In genomic region chr7:28587644-28588043, GRCm38 (mm10) we compare ENCODE assay signal across 13 mouse cellular contexts. TPM values are rescaled to one million over a fixed set of nuclear protein-coding genes. Genes with fewer than 3 reads are reported as not detected.
DNase-seq lines count a peak whose midpoint lies in the region; ATAC-seq and TF ChIP-seq lines count a peak whose summit lies in the region.
"Had no signal": no experiment of that assay in that cellular context is flagged by ENCODE, and none has a peak within 500 bp of the region (broad histone marks: within the 10 kb centered on the region; RNA-seq: fewer than 3 reads in every experiment).

No protein-coding gene starts in this region.

- H3K4me1 ChIP-seq in forebrain, embryonic 11.5 days (replicated peaks; ENCODE audit: control insufficient read depth, insufficient read depth, low read length): 0 out of 2 replicates have a peak, but pooled peaks cover 5% of the 10 kb centered on the region
- peaks cover 32% of the 10 kb centered on the region for H3K4me1 ChIP-seq in forebrain, embryonic 13.5 days
- H3K4me1 ChIP-seq in lung, embryonic 14.5 days (ENCODE audit: insufficient read depth): peaks cover 38% of the 10 kb centered on the region
- H3K4me1 ChIP-seq in kidney, embryonic 16.5 days (ENCODE audit: insufficient read depth, low read length): peaks cover 79% of the 10 kb centered on the region
- H3K4me1 ChIP-seq in stomach, embryonic 15.5 days: peaks cover 67% of the 10 kb centered on the region
- peaks cover 7% of the 10 kb centered on the region for H3K4me1 ChIP-seq in cerebellum, adult 2 months (ENCODE audit: control insufficient read depth, insufficient read depth, low read length)

- H3K9me3 ChIP-seq in forebrain, embryonic 11.5 days (ENCODE audit: control insufficient read depth, low read length): no peaks in the 10 kb centered on the region
- no peaks in the 10 kb centered on the region for H3K9me3 ChIP-seq in forebrain, embryonic 13.5 days (replicated peaks)
- H3K9me3 ChIP-seq in lung, embryonic 14.5 days (ENCODE audit: low read depth, low read length): no peaks in the 10 kb centered on the region
- H3K9me3 ChIP-seq in kidney, embryonic 16.5 days (ENCODE audit: low read length): no peaks in the 10 kb centered on the region
- no peaks in the 10 kb centered on the region for H3K9me3 ChIP-seq in stomach, embryonic 15.5 days
- H3K9me3 ChIP-seq: hindbrain, embryonic 15.5 days; liver, embryonic 15.5 days had no signal

- H3K27ac ChIP-seq in forebrain, embryonic 11.5 days (ENCODE audit: low read depth, low read length): no peak overlapping the region
- H3K27ac ChIP-seq in forebrain, embryonic 13.5 days: no peak overlapping the region
- peak overlapping the region; percentile 71 for H3K27ac ChIP-seq in lung, embryonic 14.5 days (ENCODE audit: low read depth)
- peak overlapping the region; percentile 79 for H3K27ac ChIP-seq in kidney, embryonic 16.5 days (ENCODE audit: low read length)
- H3K27ac ChIP-seq in stomach, embryonic 15.5 days: 0 out of 2 replicates have a peak overlapping the region, but pooled peaks have one; percentile 16
- no peak overlapping the region for H3K27ac ChIP-seq in cerebellum, adult 2 months (ENCODE audit: insufficient read depth, low read length)
- H3K27ac ChIP-seq: hindbrain, embryonic 15.5 days; liver, embryonic 15.5 days had no signal

- TF ChIP-seq CTCF in lung, embryonic 14.5 days (IDR thresholded peaks at IDR 0.05; ENCODE audit: low read depth): no peak
- TF ChIP-seq CTCF in cerebellum, adult 2 months (IDR thresholded peaks at IDR 0.05; ENCODE audit: borderline replicate concordance, insufficient read depth, low read depth, low read length): no peak

- no peak overlapping the region for H3K4me2 ChIP-seq in forebrain, embryonic 11.5 days (ENCODE audit: low read depth, low read length, severe bottlenecking)
- H3K4me2 ChIP-seq in forebrain, embryonic 13.5 days: no peak overlapping the region
- H3K4me2 ChIP-seq in lung, embryonic 14.5 days: no peak overlapping the region
- no peak overlapping the region for H3K4me2 ChIP-seq in kidney, embryonic 16.5 days (replicated peaks; ENCODE audit: low read depth, low read length)
- H3K4me2 ChIP-seq in stomach, embryonic 15.5 days: no peak overlapping the region
- H3K4me2 ChIP-seq: hindbrain, embryonic 15.5 days; liver, embryonic 15.5 days had no signal

- H3K4me3 ChIP-seq in forebrain, embryonic 11.5 days (ENCODE audit: low read depth, low read length): no peak overlapping the region
- no peak overlapping the region for H3K4me3 ChIP-seq in forebrain, embryonic 13.5 days
- H3K4me3 ChIP-seq in lung, embryonic 14.5 days (ENCODE audit: low read depth, low read length): no peak overlapping the region
- no peak overlapping the region for H3K4me3 ChIP-seq in kidney, embryonic 16.5 days (ENCODE audit: low read length)
- H3K4me3 ChIP-seq in stomach, embryonic 15.5 days (replicated peaks): no peak overlapping the region
- no peak overlapping the region for H3K4me3 ChIP-seq in cerebellum, adult 2 months (replicated peaks; ENCODE audit: insufficient read depth, low read depth, low read length)
- H3K4me3 ChIP-seq: hindbrain, embryonic 15.5 days; liver, embryonic 15.5 days had no signal

- H3K27me3 ChIP-seq in forebrain, embryonic 11.5 days (ENCODE audit: control insufficient read depth, insufficient read depth, low read length): no peaks in the 10 kb centered on the region
- H3K27me3 ChIP-seq in forebrain, embryonic 13.5 days: no peaks in the 10 kb centered on the region
- no peaks in the 10 kb centered on the region for H3K27me3 ChIP-seq in lung, embryonic 14.5 days (ENCODE audit: insufficient read depth, low read length)
- no peaks in the 10 kb centered on the region for H3K27me3 ChIP-seq in kidney, embryonic 16.5 days (ENCODE audit: insufficient read depth, low read length)
- H3K27me3 ChIP-seq in stomach, embryonic 15.5 days (replicated peaks): no peaks in the 10 kb centered on the region
- no peaks in the 10 kb centered on the region for H3K27me3 ChIP-seq in cerebellum, adult 2 months (ENCODE audit: control insufficient read depth, insufficient read depth, low read length)
- H3K27me3 ChIP-seq: hindbrain, embryonic 15.5 days; liver, embryonic 15.5 days had no signal

- 0 out of 2 replicates have a peak overlapping the region, but pooled peaks have one; percentile 14 for H3K9ac ChIP-seq in forebrain, embryonic 11.5 days (ENCODE audit: low read length)
- no peak overlapping the region for H3K9ac ChIP-seq in forebrain, embryonic 13.5 days
- 0 out of 2 replicates have a peak overlapping the region, but pooled peaks have one; percentile 11 for H3K9ac ChIP-seq in lung, embryonic 14.5 days
- peak overlapping the region; percentile 39; the same call in 1 of the 2 replicates for H3K9ac ChIP-seq in kidney, embryonic 16.5 days (replicated peaks; ENCODE audit: low read length)
- no peak overlapping the region for H3K9ac ChIP-seq in stomach, embryonic 15.5 days
- H3K9ac ChIP-seq: hindbrain, embryonic 15.5 days; liver, embryonic 15.5 days had no signal

- H3K36me3 ChIP-seq in forebrain, embryonic 11.5 days (ENCODE audit: control insufficient read depth, insufficient read depth, low read length): no peaks in the 10 kb centered on the region
- H3K36me3 ChIP-seq in forebrain, embryonic 13.5 days (ENCODE audit: poor library complexity, severe bottlenecking): 0 out of 2 replicates have a peak, but pooled peaks cover 4% of the 10 kb centered on the region
- peaks cover 4% of the 10 kb centered on the region; the same call in 1 of the 2 replicates for H3K36me3 ChIP-seq in lung, embryonic 14.5 days (ENCODE audit: insufficient read depth)
- H3K36me3 ChIP-seq in kidney, embryonic 16.5 days (ENCODE audit: insufficient read depth, low read length): no peaks in the 10 kb centered on the region
- no peaks in the 10 kb centered on the region for H3K36me3 ChIP-seq in stomach, embryonic 15.5 days
- H3K36me3 ChIP-seq: hindbrain, embryonic 15.5 days had no signal

- no peak for TF ChIP-seq POLR2A in cerebellum, adult 2 months (IDR thresholded peaks at IDR 0.05; ENCODE audit: borderline replicate concordance, insufficient read depth, low read length)

- DNase-seq in forebrain, embryonic 11.5 days (ENCODE audit: low spot score): no peak
- DNase-seq in lung, embryonic 14.5 days: peak; percentile 27
- no peak for DNase-seq in lung, postnatal 14 days
- no peak for DNase-seq in cerebellum, adult 2 months
- no peak for DNase-seq in gastrocnemius, adult 18-20 months (ENCODE audit: low spot score)
- DNase-seq: cerebellum, adult 11-12 months; thymus, postnatal 14 days had no signal

- ATAC-seq in forebrain, embryonic 11.5 days (replicated peaks; ENCODE audit: low FRiP score): no peak
- no peak for ATAC-seq in forebrain, embryonic 13.5 days
- ATAC-seq in lung, embryonic 14.5 days (ENCODE audit: insufficient read depth): peak; percentile 32; the same call in 1 of the 2 replicates
- peak; percentile 72 for ATAC-seq in kidney, embryonic 16.5 days (ENCODE audit: low FRiP score, low TSS enrichment)
- no peak for ATAC-seq in stomach, embryonic 15.5 days (ENCODE audit: insufficient read depth, low FRiP score, low read depth)
- ATAC-seq: activated CD4-positive, CD25-positive, alpha-beta regulatory T cell, adult 4 months had no signal

RNA-seq across cellular contexts. Expression of gene Samd4b, which starts 10.3 kb away (rescaled TPM):
- polyA plus RNA-seq in forebrain, embryonic 11.5 days (2014; fragmentation: Nextera tagmentation; extraction: Ambion mirVana): 40.7 and 41.1 TPM in 2 replicates
- 20.0 and 20.5 TPM in 2 replicates for polyA plus RNA-seq in forebrain, embryonic 13.5 days (2015; fragmentation: Nextera tagmentation; extraction: Ambion mirVana)
- 27.9 and 34.0 TPM in 2 replicates for polyA plus RNA-seq in lung, embryonic 14.5 days (2014; fragmentation: Nextera tagmentation; extraction: Ambion mirVana)
- polyA plus RNA-seq in kidney, embryonic 16.5 days (2015; fragmentation: Nextera tagmentation; extraction: Ambion mirVana): 16.7 and 20.7 TPM in 2 replicates
- polyA plus RNA-seq in stomach, embryonic 15.5 days (2015; fragmentation: Nextera tagmentation; extraction: Ambion mirVana): 18.5 and 22.1 TPM in 2 replicates
- polyA plus RNA-seq in cerebellum, adult 2 months (2012; rRNA removed): 54.1 and 54.9 TPM in 2 replicates
- 10 to 100 TPM; 13.8 to 15.2 TPM for total RNA-seq in gastrocnemius, adult 18-20 months (2021)

RNA-seq across cellular contexts. Expression of gene Pak4, which starts 10.3 kb away (rescaled TPM):
- 50.7 and 56.2 TPM in 2 replicates for polyA plus RNA-seq in forebrain, embryonic 11.5 days (2014; fragmentation: Nextera tagmentation; extraction: Ambion mirVana)
- 36.1 and 36.8 TPM in 2 replicates for polyA plus RNA-seq in forebrain, embryonic 13.5 days (2015; fragmentation: Nextera tagmentation; extraction: Ambion mirVana)
- 46.2 and 52.5 TPM in 2 replicates for polyA plus RNA-seq in lung, embryonic 14.5 days (2014; fragmentation: Nextera tagmentation; extraction: Ambion mirVana)
- polyA plus RNA-seq in kidney, embryonic 16.5 days (2015; fragmentation: Nextera tagmentation; extraction: Ambion mirVana): 78.4 and 79.6 TPM in 2 replicates
- polyA plus RNA-seq in stomach, embryonic 15.5 days (2015; fragmentation: Nextera tagmentation; extraction: Ambion mirVana): 50.2 and 56.0 TPM in 2 replicates
- polyA plus RNA-seq in cerebellum, adult 2 months (2012; rRNA removed): 8.3 and 8.5 TPM in 2 replicates
- 1 to 10 TPM; 2.2 to 3.8 TPM for total RNA-seq in gastrocnemius, adult 18-20 months (2021)

RNA-seq across cellular contexts. Expression of gene Nccrp1, which starts 40.6 kb away (rescaled TPM):
- not detected in 2 replicates for polyA plus RNA-seq in forebrain, embryonic 11.5 days (2014; fragmentation: Nextera tagmentation; extraction: Ambion mirVana)
- not detected in 2 replicates for polyA plus RNA-seq in forebrain, embryonic 13.5 days (2015; fragmentation: Nextera tagmentation; extraction: Ambion mirVana)
- not detected in 2 replicates for polyA plus RNA-seq in lung, embryonic 14.5 days (2014; fragmentation: Nextera tagmentation; extraction: Ambion mirVana)
- polyA plus RNA-seq in kidney, embryonic 16.5 days (2015; fragmentation: Nextera tagmentation; extraction: Ambion mirVana): 0.18 TPM in 1 of 2 replicates, not detected in the other
- polyA plus RNA-seq in stomach, embryonic 15.5 days (2015; fragmentation: Nextera tagmentation; extraction: Ambion mirVana): 2.4 and 6.1 TPM in 2 replicates
- 0.43 and 0.67 TPM in 2 replicates for polyA plus RNA-seq in cerebellum, adult 2 months (2012; rRNA removed)
- not detected for total RNA-seq in gastrocnemius, adult 18-20 months (2021)
- polyA plus RNA-seq: activated CD4-positive, CD25-positive, alpha-beta regulatory T cell, adult 4 months; liver, embryonic 15.5 days had no signal

RNA-seq across cellular contexts. Expression of gene Acp7, which starts 43.5 kb away (rescaled TPM):
- not detected in 2 replicates for polyA plus RNA-seq in forebrain, embryonic 11.5 days (2014; fragmentation: Nextera tagmentation; extraction: Ambion mirVana)
- not detected in 2 replicates for polyA plus RNA-seq in forebrain, embryonic 13.5 days (2015; fragmentation: Nextera tagmentation; extraction: Ambion mirVana)
- not detected in 2 replicates for polyA plus RNA-seq in lung, embryonic 14.5 days (2014; fragmentation: Nextera tagmentation; extraction: Ambion mirVana)
- polyA plus RNA-seq in kidney, embryonic 16.5 days (2015; fragmentation: Nextera tagmentation; extraction: Ambion mirVana): not detected in 2 replicates
- 0.08 TPM in 1 of 2 replicates, not detected in the other for polyA plus RNA-seq in stomach, embryonic 15.5 days (2015; fragmentation: Nextera tagmentation; extraction: Ambion mirVana)
- 0.90 and 1.4 TPM in 2 replicates for polyA plus RNA-seq in cerebellum, adult 2 months (2012; rRNA removed)
- total RNA-seq in gastrocnemius, adult 18-20 months (2021): not detected
- polyA plus RNA-seq: activated CD4-positive, CD25-positive, alpha-beta regulatory T cell, adult 4 months; liver, embryonic 15.5 days had no signal

RNA-seq across cellular contexts. Expression of gene Sycn, which starts 47.0 kb away (rescaled TPM):
- not detected in 2 replicates for polyA plus RNA-seq in forebrain, embryonic 11.5 days (2014; fragmentation: Nextera tagmentation; extraction: Ambion mirVana)
- polyA plus RNA-seq in forebrain, embryonic 13.5 days (2015; fragmentation: Nextera tagmentation; extraction: Ambion mirVana): not detected in 2 replicates
- not detected in 2 replicates for polyA plus RNA-seq in lung, embryonic 14.5 days (2014; fragmentation: Nextera tagmentation; extraction: Ambion mirVana)
- polyA plus RNA-seq in kidney, embryonic 16.5 days (2015; fragmentation: Nextera tagmentation; extraction: Ambion mirVana): not detected in 2 replicates
- 103 and 114 TPM in 2 replicates for polyA plus RNA-seq in stomach, embryonic 15.5 days (2015; fragmentation: Nextera tagmentation; extraction: Ambion mirVana)
- not detected in 2 replicates for polyA plus RNA-seq in cerebellum, adult 2 months (2012; rRNA removed)
- total RNA-seq in gastrocnemius, adult 18-20 months (2021): not detected
- polyA plus RNA-seq: activated CD4-positive, CD25-positive, alpha-beta regulatory T cell, adult 4 months; hindbrain, embryonic 15.5 days; liver, embryonic 15.5 days had no signal

Comparison
In these comparisons a context has a peak if more than half of its experiments do, and no peak if none do; other contexts are left out.
1. H3K9ac ChIP-seq: peak in forebrain, embryonic 11.5 days (single experiment), lung, embryonic 14.5 days (single experiment) and kidney, embryonic 16.5 days (single experiment); none in forebrain, embryonic 13.5 days (single experiment) and stomach, embryonic 15.5 days (single experiment).
2. ATAC-seq: peak in lung, embryonic 14.5 days (single experiment) and kidney, embryonic 16.5 days (single experiment); none in forebrain, embryonic 11.5 days (single experiment), forebrain, embryonic 13.5 days (single experiment) and stomach, embryonic 15.5 days (single experiment).
3. H3K27ac ChIP-seq: peak in lung, embryonic 14.5 days (single experiment), kidney, embryonic 16.5 days (single experiment) and stomach, embryonic 15.5 days (single experiment); none in forebrain, embryonic 11.5 days (single experiment), forebrain, embryonic 13.5 days (single experiment) and cerebellum, adult 2 months (single experiment).